Mouse (Mus musculus) hindbrain, embryonic 16.5 days (tissue): ENCODE results near the gene Nudt22. TPM values are rescaled to one million over a fixed set of nuclear protein-coding genes. Genes with fewer than 3 reads are reported as not detected.

ENCODE experiments used
- ATAC-seq: fragments of 200-750 bp; cut with Nextera tagmentation; 2 replicates; pipeline ENCODE4 v1.8.0; 2017; ENCODE audit warnings: moderate TSS enrichment, moderate library complexity
- H3K27ac ChIP-seq: fragments of 300-500 bp; sonication (generic); 2 replicates; pipeline ENCODE4 v1.5.1; 2014; ENCODE audit warnings: low read depth, mild to moderate bottlenecking, control low read depth, low read length, moderate library complexity
- H3K27me3 ChIP-seq: fragments of 300-500 bp; sonication (generic); replicated peaks from 2 replicates; pipeline ENCODE4 v1.6.1; 2014; ENCODE audit warnings: low read length; ENCODE audit not compliant: control insufficient read depth, insufficient read depth
- H3K36me3 ChIP-seq: fragments of 300-500 bp; sonication (generic); 2 replicates; pipeline ENCODE4 v1.6.1; 2014; ENCODE audit warnings: mild to moderate bottlenecking, low read length, moderate library complexity, mixed read lengths; ENCODE audit not compliant: control insufficient read depth, insufficient read depth
- H3K4me1 ChIP-seq: fragments of 300-500 bp; sonication (generic); 2 replicates; pipeline ENCODE4 v1.6.1; 2014; ENCODE audit warnings: low read depth, low read length; ENCODE audit not compliant: control insufficient read depth, insufficient read depth
- H3K4me2 ChIP-seq: fragments of 300-500 bp; sonication (generic); 2 replicates; pipeline ENCODE4 v1.6.1; 2014; ENCODE audit warnings: mild to moderate bottlenecking, low read length, control low read depth, moderate library complexity
- H3K4me3 ChIP-seq: fragments of 300-500 bp; sonication (generic); 2 replicates; pipeline ENCODE4 v1.5.1; 2014; ENCODE audit warnings: mild to moderate bottlenecking, low read length, control low read depth, moderate library complexity
- H3K9ac ChIP-seq: fragments of 300-500 bp; sonication (generic); 2 replicates; pipeline ENCODE4 v1.6.1; 2014; ENCODE audit warnings: low read depth, mild to moderate bottlenecking, control low read depth, low read length, moderate library complexity
- H3K9me3 ChIP-seq: fragments of 300-500 bp; sonication (generic); 2 replicates; pipeline ENCODE4 v1.6.1; 2014; ENCODE audit warnings: mild to moderate bottlenecking, low read length, moderate library complexity; ENCODE audit not compliant: control insufficient read depth
- WGBS: fragments of 180-500 bp; shearing (Covaris S2); extraction: QIAGEN DNeasy Blood & Tissue Kit; methylation state at CpG from one replicate; pipeline ENCODE4 v1.1.7; 2014; 5-methylcytosine and 5-hydroxymethylcytosine counted together
- polyA plus RNA-seq: library from polyadenylated mRNA; unstranded; fragments of >200 nt; fragmentation: Nextera tagmentation; extraction: Ambion mirVana; gene quantifications from 2 replicates; pipeline ENCODE4 v1.2.1, GENCODE M21; 2015

Gene Nudt22
- polyA plus RNA-seq, 1 experiment from 2014 or later, result 21.8 TPM

GRCm38 (mm10) chr19:6980381-6981093 lies 15.4 kb downstream of the Nudt22 start, which contains the start of gene Fkbp2:
Gene Fkbp2 (minus strand): TSS chr19:6980501.
- H3K4me3 ChIP-seq, result peak within 1 kb of the TSS; percentile 68
- H3K27me3 ChIP-seq, result no peaks in the 10 kb centered on the region
- H3K9ac ChIP-seq, result peak within 1 kb of the TSS; percentile 84
- no peaks in the 10 kb centered on the region for H3K9me3 ChIP-seq
- peak within 1 kb of the TSS; percentile 73 for H3K4me2 ChIP-seq
- H3K27ac ChIP-seq, result peak within 1 kb of the TSS; percentile 97
- WGBS, result 2% methylated on average over 38 of the region's 38 CpGs
- peaks cover 38% of the 10 kb centered on the region for H3K4me1 ChIP-seq
- ATAC-seq, result peak; percentile 88
- H3K36me3 ChIP-seq, result peaks cover 22% of the 10 kb centered on the region

GRCm38 (mm10) chr19:6979486-6980380 lies 16.2 kb downstream of the Nudt22 start:
- WGBS, result under 1% methylated on average over 52 of the region's 59 CpGs
- H3K4me2 ChIP-seq, result peak overlapping the region; percentile 73
- ATAC-seq, result peak; percentile 90
- H3K27ac ChIP-seq, result peak overlapping the region; percentile 97
- no peaks in the 10 kb centered on the region for H3K27me3 ChIP-seq
- H3K36me3 ChIP-seq, result peaks cover 19% of the 10 kb centered on the region
- H3K9ac ChIP-seq, result peak overlapping the region; percentile 84
- peaks cover 38% of the 10 kb centered on the region for H3K4me1 ChIP-seq
- peak overlapping the region; percentile 68 for H3K4me3 ChIP-seq
- H3K9me3 ChIP-seq, result no peaks in the 10 kb centered on the region

- Histone ChIP-seq H3K4me3 (peak overlapping the region; percentile 68), H3K27me3 (no peaks in the 10 kb centered on the region), H3K9ac (peak overlapping the region; percentile 84), H3K4me1 (peaks cover 39% of the 10 kb centered on the region), H3K9me3 (no peaks in the 10 kb centered on the region), H3K36me3 (peaks cover 19% of the 10 kb centered on the region), H3K4me2 (peak overlapping the region; percentile 73), H3K27ac (peak overlapping the region; percentile 97)
- 9% methylated on average over 11 of the region's 11 CpGs for WGBS
- ATAC-seq, result no peak
Measured at GRCm38 (mm10) chr19:6979001-6979479, 16.9 kb downstream of the Nudt22 start.

- Histone ChIP-seq H3K9ac (peak overlapping the region; percentile 84), H3K27me3 (no peaks in the 10 kb centered on the region), H3K9me3 (no peaks in the 10 kb centered on the region), H3K4me2 (peak overlapping the region; percentile 73), H3K4me1 (peaks cover 42% of the 10 kb centered on the region), H3K4me3 (peak overlapping the region; percentile 68), H3K36me3 (peaks cover 17% of the 10 kb centered on the region), H3K27ac (peak overlapping the region; percentile 97; the same call in 1 of the 2 replicates)
- 53% methylated on average over 3 of the region's 3 CpGs for WGBS
- no peak for ATAC-seq
Measured at GRCm38 (mm10) chr19:6978639-6978974, 17.3 kb downstream of the Nudt22 start.

GRCm38 (mm10) chr19:6977759-6978638 lies 17.9 kb downstream of the Nudt22 start:
- H3K9ac ChIP-seq, result peak overlapping the region; percentile 27

GRCm38 (mm10) chr19:6975537-6976521 lies 20.1 kb downstream of the Nudt22 start, which contains the start of gene Plcb3:
Gene Plcb3 (minus strand): TSS chr19:6976470.
- Histone ChIP-seq H3K36me3 (peaks cover 11% of the 10 kb centered on the region), H3K4me2 (peak within 1 kb of the TSS; percentile 94), H3K4me1 (peaks cover 39% of the 10 kb centered on the region), H3K27me3 (peaks cover 1% of the 10 kb centered on the region; the same call in 1 of the 2 replicates), H3K9ac (peak within 1 kb of the TSS; percentile 83), H3K27ac (peak within 1 kb of the TSS; percentile 95), H3K9me3 (no peaks in the 10 kb centered on the region), H3K4me3 (peak within 1 kb of the TSS; percentile 58)
- ATAC-seq, result peak; percentile 5
- under 1% methylated on average over 16 of the region's 16 CpGs for WGBS

More at GRCm38 (mm10) chr19:6977759-6978638, 17.9 kb downstream of the Nudt22 start:
- ATAC-seq, result no peak
- Histone ChIP-seq H3K36me3 (peaks cover 17% of the 10 kb centered on the region), H3K27me3 (no peaks in the 10 kb centered on the region), H3K4me3 (peak overlapping the region; percentile 68), H3K27ac (peak overlapping the region; percentile 97; the same call in 1 of the 2 replicates), H3K9me3 (no peaks in the 10 kb centered on the region), H3K4me1 (peaks cover 42% of the 10 kb centered on the region), H3K4me2 (peak overlapping the region; percentile 73)
- WGBS, result 75% methylated on average over 13 of the region's 13 CpGs

GRCm38 (mm10) chr19:6974211-6975205 lies 21.4 kb downstream of the Nudt22 start, which contains the start of gene Ppp1r14b:
Gene Ppp1r14b (plus strand): TSS chr19:6974968.
- Histone ChIP-seq H3K4me2 (peak within 1 kb of the TSS; percentile 94), H3K27ac (peak within 1 kb of the TSS; percentile 95), H3K9me3 (no peaks in the 10 kb centered on the region), H3K36me3 (peaks cover 11% of the 10 kb centered on the region), H3K4me3 (peak within 1 kb of the TSS; percentile 58), H3K4me1 (peaks cover 48% of the 10 kb centered on the region), H3K9ac (peak within 1 kb of the TSS; percentile 83), H3K27me3 (peaks cover 10% of the 10 kb centered on the region)
- peak; percentile 62 for ATAC-seq
- under 1% methylated on average over 50 of the region's 84 CpGs for whole genome bisulfite sequencing
